Mouse (Mus musculus) kidney, embryonic 14.5 days (tissue): ENCODE measurements at regions not wholly inside any gene's neighbourhood (a gene's known extent, or its start where the extent isn't known, plus 50 kb on each side); places are given as distances from the start of the nearest gene placed in this dataset.

Experiments used
- ATAC-seq: fragments of 200-750 bp; cut with Nextera tagmentation; 2 replicates; pipeline ENCODE4 v1.8.0; 2017; ENCODE audit warnings: moderate number of reproducible peaks, mild to moderate bottlenecking, moderate TSS enrichment, moderate library complexity; ENCODE audit not compliant: low FRiP score, low TSS enrichment
- H3K27ac ChIP-seq: fragments of 300-500 bp; sonication (generic); 2 replicates; pipeline ENCODE4 v1.5.1; 2014; ENCODE audit warnings: low read depth, mild to moderate bottlenecking, low read length, moderate library complexity, mixed read lengths
- H3K27me3 ChIP-seq: fragments of 300-500 bp; sonication (generic); 2 replicates; pipeline ENCODE4 v1.6.1; 2014; ENCODE audit warnings: mild to moderate bottlenecking, low read length; ENCODE audit not compliant: control insufficient read depth, insufficient read depth
- H3K36me3 ChIP-seq: fragments of 300-500 bp; sonication (generic); 2 replicates; pipeline ENCODE4 v1.6.1; 2014; ENCODE audit warnings: low read length, mixed read lengths; ENCODE audit not compliant: control insufficient read depth, insufficient read depth
- H3K4me1 ChIP-seq: fragments of 300-500 bp; sonication (generic); 2 replicates; pipeline ENCODE4 v1.6.1; 2014; ENCODE audit warnings: low read length, mixed read lengths; ENCODE audit not compliant: control insufficient read depth, insufficient read depth
- H3K4me2 ChIP-seq: fragments of 300-500 bp; sonication (generic); replicated peaks from 2 replicates; pipeline ENCODE4 v1.6.1; 2014; ENCODE audit warnings: low read depth, mild to moderate bottlenecking, low read length
- H3K4me3 ChIP-seq: fragments of 300-500 bp; sonication (generic); 2 replicates; pipeline ENCODE4 v1.5.1; 2014; ENCODE audit warnings: mild to moderate bottlenecking, low read length
- H3K9ac ChIP-seq: fragments of 300-500 bp; sonication (generic); 2 replicates; pipeline ENCODE4 v1.6.1; 2014; ENCODE audit warnings: low read depth, mild to moderate bottlenecking, low read length, moderate library complexity
- H3K9me3 ChIP-seq: fragments of 300-500 bp; sonication (generic); 2 replicates; pipeline ENCODE4 v1.6.1; 2016; ENCODE audit warnings: low read length; ENCODE audit not compliant: control insufficient read depth
- WGBS: fragments of 180-500 bp; shearing (Covaris S2); extraction: QIAGEN DNeasy Blood & Tissue Kit; methylation state at CpG from one replicate; pipeline ENCODE4 v1.1.7; 2014; 5-methylcytosine and 5-hydroxymethylcytosine counted together

- H3K4me1 ChIP-seq = peaks cover 12% of the 10 kb centered on the region
- no peak for ATAC-seq
- H3K9ac ChIP-seq = no peak overlapping the region
- no peak overlapping the region for H3K4me2 ChIP-seq
- H3K36me3 ChIP-seq = no peaks in the 10 kb centered on the region
- H3K9me3 ChIP-seq = no peaks in the 10 kb centered on the region
- no peak overlapping the region for H3K27ac ChIP-seq
- H3K4me3 ChIP-seq = no peak overlapping the region
- no peaks in the 10 kb centered on the region for H3K27me3 ChIP-seq
- WGBS = 82% methylated on average over 6 of the region's 6 CpGs
Observed at GRCm38 (mm10) chr13:111995716-111996115, 186.9 kb upstream of the Map3k1 start.

- Histone ChIP-seq H3K9ac (no peak overlapping the region), H3K4me1 (peaks cover 17% of the 10 kb centered on the region), H3K4me2 (no peak overlapping the region), H3K27ac (no peak overlapping the region), H3K4me3 (no peak overlapping the region), H3K27me3 (no peaks in the 10 kb centered on the region), H3K36me3 (no peaks in the 10 kb centered on the region), H3K9me3 (no peaks in the 10 kb centered on the region)
- 63% methylated on average over 11 of the region's 11 CpGs for WGBS
- ATAC-seq = 0 out of 2 replicates have a peak, but pooled peaks have one; percentile 17
Observed at GRCm38 (mm10) chr13:111996910-111997309, 188.1 kb upstream of the Map3k1 start.

- Histone ChIP-seq H3K4me3 (no peak overlapping the region), H3K4me2 (no peak overlapping the region), H3K9ac (no peak overlapping the region), H3K36me3 (no peaks in the 10 kb centered on the region), H3K4me1 (peaks cover 30% of the 10 kb centered on the region), H3K27me3 (no peaks in the 10 kb centered on the region), H3K9me3 (no peaks in the 10 kb centered on the region), H3K27ac (no peak overlapping the region)
- no peak for ATAC-seq
- WGBS = 85% methylated on average over 11 of the region's 11 CpGs
Observed at GRCm38 (mm10) chr13:111997980-111998945, 189.5 kb upstream of the Map3k1 start.

- no peak overlapping the region for H3K4me3 ChIP-seq
- no peak overlapping the region for H3K9ac ChIP-seq
- H3K27ac ChIP-seq = no peak overlapping the region
- H3K9me3 ChIP-seq = no peaks in the 10 kb centered on the region
- no peak overlapping the region for H3K4me2 ChIP-seq
- peaks cover 35% of the 10 kb centered on the region for H3K4me1 ChIP-seq
- WGBS = 92% methylated on average over 6 of the region's 6 CpGs
- no peaks in the 10 kb centered on the region for H3K27me3 ChIP-seq
- H3K36me3 ChIP-seq = no peaks in the 10 kb centered on the region
- no peak for ATAC-seq
Observed at GRCm38 (mm10) chr13:111999647-112000292, 191.0 kb upstream of the Map3k1 start.

- no peak overlapping the region for H3K9ac ChIP-seq
- no peaks in the 10 kb centered on the region for H3K9me3 ChIP-seq
- no peak overlapping the region for H3K4me3 ChIP-seq
- H3K36me3 ChIP-seq = no peaks in the 10 kb centered on the region
- H3K4me1 ChIP-seq = peaks cover 35% of the 10 kb centered on the region
- H3K4me2 ChIP-seq = no peak overlapping the region
- WGBS = 63% methylated on average over 6 of the region's 6 CpGs
- no peaks in the 10 kb centered on the region for H3K27me3 ChIP-seq
- H3K27ac ChIP-seq = no peak overlapping the region
- ATAC-seq = no peak
Observed at GRCm38 (mm10) chr13:112000293-112000665, 191.5 kb upstream of the Map3k1 start.

- H3K4me1 ChIP-seq = peaks cover 35% of the 10 kb centered on the region
Observed at GRCm38 (mm10) chr13:112000696-112001095, 191.9 kb upstream of the Map3k1 start.

GRCm38 (mm10) chr13:112001155-112002025, 192.6 kb upstream of the Map3k1 start:
- Histone ChIP-seq H3K4me2 (no peak overlapping the region), H3K4me1 (peaks cover 35% of the 10 kb centered on the region), H3K9ac (no peak overlapping the region), H3K27ac (no peak overlapping the region), H3K4me3 (no peak overlapping the region), H3K36me3 (no peaks in the 10 kb centered on the region), H3K27me3 (no peaks in the 10 kb centered on the region), H3K9me3 (no peaks in the 10 kb centered on the region)
- ATAC-seq = no peak
- 47% methylated on average over 20 of the region's 20 CpGs for WGBS

More at GRCm38 (mm10) chr13:112000696-112001095, 191.9 kb upstream of the Map3k1 start:
- Histone ChIP-seq H3K27ac (no peak overlapping the region), H3K9ac (no peak overlapping the region), H3K27me3 (no peaks in the 10 kb centered on the region), H3K4me3 (no peak overlapping the region), H3K4me2 (no peak overlapping the region), H3K36me3 (no peaks in the 10 kb centered on the region), H3K9me3 (no peaks in the 10 kb centered on the region)
- no peak for ATAC-seq
- 11% methylated on average over 5 of the region's 5 CpGs for WGBS

GRCm38 (mm10) chr13:112002661-112003347, 194.0 kb upstream of the Map3k1 start:
- no peak overlapping the region for H3K4me2 ChIP-seq
- 21% methylated on average over 15 of the region's 15 CpGs for WGBS
- H3K9ac ChIP-seq = no peak overlapping the region
- H3K36me3 ChIP-seq = no peaks in the 10 kb centered on the region
- no peaks in the 10 kb centered on the region for H3K27me3 ChIP-seq
- H3K27ac ChIP-seq = peak overlapping the region; percentile 67; the same call in 1 of the 2 replicates
- peak; percentile 78 for ATAC-seq
- no peak overlapping the region for H3K4me3 ChIP-seq
- peaks cover 31% of the 10 kb centered on the region for H3K4me1 ChIP-seq
- no peaks in the 10 kb centered on the region for H3K9me3 ChIP-seq
